Mouse (Mus musculus) monocyte, adult 59 days (primary cell): ENCODE data around the gene Drc7. TPM values are rescaled to one million over a fixed set of nuclear protein-coding genes. Genes with fewer than 3 reads are reported as not detected.

Source experiments
- total RNA-seq, 2 experiments: library from RNA; stranded (reverse); gene quantifications; one replicate each; pipeline ENCODE4 v1.2.4; 2023

Drc7 gene
- total RNA-seq = not detected

GRCm38 (mm10) chr8:95054927-95055510 is at the start of gene Drc7:
Gene Drc7, plus strand, starts transcription at chr8:95055103.

GRCm38 (mm10) chr8:95017451-95017850 is 37.5 kb upstream of the Drc7 start, which contains the start of gene Adgrg3:
Gene Adgrg3, plus strand, starts transcription at chr8:95017692.

GRCm38 (mm10) chr8:95080381-95081341 is 25.8 kb downstream of the Drc7 start, which contains the start of gene Katnb1:
Gene Katnb1, plus strand, starts transcription at chr8:95081186.

Other genes starting within 250 kb of the Drc7 start
- not detected for gene Ccl17, start 244.7 kb upstream of the Drc7 start, total RNA-seq
- 10 to 100 TPM; 29.1 to 29.5 TPM for gene Coq9, start 216.8 kb upstream of the Drc7 start, total RNA-seq
- 10 to 100 TPM; 27.6 to 37.1 TPM for gene Ciapin1, start 216.7 kb upstream of the Drc7 start, total RNA-seq
- gene Polr2c, start 197.7 kb upstream of the Drc7 start, total RNA-seq = 10 to 100 TPM; 38.4 to 48.2 TPM
- gene Dok4, start 178.8 kb upstream of the Drc7 start, total RNA-seq = 1 to 10 TPM; 3.0 to 3.3 TPM
- 10 to 100 TPM; 24.1 to 24.9 TPM for gene Ccdc102a, start 137.0 kb upstream of the Drc7 start, total RNA-seq
- gene Adgrg5, start 131.4 kb upstream of the Drc7 start, total RNA-seq = 10 to 100 TPM; 65.2 to 67.1 TPM
- gene Adgrg1, start 80.4 kb upstream of the Drc7 start, total RNA-seq = 1 to 10 TPM; 2.0 to 2.4 TPM
- under 1 TPM; 0.64 to 0.68 TPM for gene Adgrg3, start 37.4 kb upstream of the Drc7 start, total RNA-seq
- 1 to 10 TPM; 6.3 to 9.9 TPM for gene Katnb1, start 26.1 kb downstream of the Drc7 start, total RNA-seq
- gene Kifc3, start 147.7 kb downstream of the Drc7 start, total RNA-seq = 10 to 100 TPM; 71.4 to 75.3 TPM